Mouse (Mus musculus): ENCODE measurements at regions not wholly inside any gene's neighbourhood (a gene's known extent, or its start where the extent isn't known, plus 50 kb on each side); places are given as distances from the start of the nearest gene placed in this dataset.

- Histone ChIP-seq H3K27me3 (ENCODE audit: control insufficient read depth, insufficient read depth, low read length) (no peaks in the 10 kb centered on the region), H3K4me3 (ENCODE audit: low read depth, low read length) (no peak overlapping the region), H3K9me3 (ENCODE audit: control insufficient read depth, low read length) (no peaks in the 10 kb centered on the region), H3K27ac (ENCODE audit: low read depth, low read length) (no peak overlapping the region), H3K4me2 (replicated peaks; ENCODE audit: low read depth, low read length) (no peak overlapping the region), H3K36me3 (ENCODE audit: control insufficient read depth, insufficient read depth, low read length) (no peaks in the 10 kb centered on the region), H3K9ac (ENCODE audit: low read depth, low read length) (no peak overlapping the region), H3K4me1 (replicated peaks; ENCODE audit: control insufficient read depth, insufficient read depth, low read length) (no peaks in the 10 kb centered on the region)
- ATAC-seq (ENCODE audit: low FRiP score) (no peak), DNase-seq (ENCODE audit: low spot score) (no peak)
- 78% methylated on average over 3 of the region's 3 CpGs for WGBS
Measured at GRCm38 (mm10) chr7:75923951-75924467, 75.9 kb downstream of the Klhl25 start.

GRCm38 (mm10) chr7:75927537-75927936, 79.4 kb downstream of the Klhl25 start:
- no peak overlapping the region for H3K9ac ChIP-seq (ENCODE audit: low read depth, low read length)
- H3K27ac ChIP-seq (ENCODE audit: low read depth, low read length): no peak overlapping the region
- H3K4me3 ChIP-seq (ENCODE audit: low read depth, low read length): no peak overlapping the region
- H3K9me3 ChIP-seq (ENCODE audit: control insufficient read depth, low read length): 0 out of 2 replicates have a peak, but pooled peaks cover 4% of the 10 kb centered on the region
- ATAC-seq (ENCODE audit: low FRiP score) (peak; percentile 82), DNase-seq (ENCODE audit: low spot score) (peak; percentile 71)
- WGBS: 41% methylated on average over 4 of the region's 4 CpGs
- no peaks in the 10 kb centered on the region for H3K4me1 ChIP-seq (replicated peaks; ENCODE audit: control insufficient read depth, insufficient read depth, low read length)
- H3K4me2 ChIP-seq (replicated peaks; ENCODE audit: low read depth, low read length): no peak overlapping the region
- H3K36me3 ChIP-seq (ENCODE audit: control insufficient read depth, insufficient read depth, low read length): no peaks in the 10 kb centered on the region
- H3K27me3 ChIP-seq (ENCODE audit: control insufficient read depth, insufficient read depth, low read length): no peaks in the 10 kb centered on the region

DNA sequence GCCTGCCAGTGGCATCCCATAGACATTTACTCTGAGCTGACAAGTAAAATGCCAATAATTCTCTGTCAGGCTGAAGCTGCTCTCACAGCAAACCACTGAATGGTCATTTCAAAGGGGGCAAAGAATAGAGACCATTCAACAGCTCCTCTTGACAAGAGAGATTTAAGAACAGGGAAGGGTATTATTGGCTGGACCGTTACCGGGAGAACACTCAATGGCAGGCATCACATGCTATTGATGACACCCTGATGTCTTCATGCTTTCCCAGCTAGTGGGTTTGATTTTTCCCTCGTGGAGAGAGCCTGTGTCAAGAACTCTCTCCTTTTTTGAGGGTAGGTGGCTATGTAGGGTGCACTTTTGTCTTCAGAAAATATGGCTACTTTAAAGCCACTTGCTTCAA, 95.7 kb downstream of the Klhl25 start:
- H3K27ac ChIP-seq (ENCODE audit: low read depth, low read length): no peak overlapping the region
- ATAC-seq (ENCODE audit: low FRiP score): no peak
- no peaks in the 10 kb centered on the region for H3K9me3 ChIP-seq (ENCODE audit: control insufficient read depth, low read length)
- no peaks in the 10 kb centered on the region for H3K4me1 ChIP-seq (replicated peaks; ENCODE audit: control insufficient read depth, insufficient read depth, low read length)
- no peak overlapping the region for H3K4me2 ChIP-seq (replicated peaks; ENCODE audit: low read depth, low read length)
- H3K27me3 ChIP-seq (ENCODE audit: control insufficient read depth, insufficient read depth, low read length): no peaks in the 10 kb centered on the region
- WGBS: 25% methylated on average over 3 of the region's 3 CpGs
- H3K36me3 ChIP-seq (ENCODE audit: control insufficient read depth, insufficient read depth, low read length): no peaks in the 10 kb centered on the region
- no peak overlapping the region for H3K4me3 ChIP-seq (ENCODE audit: low read depth, low read length)
- H3K9ac ChIP-seq (ENCODE audit: low read depth, low read length): no peak overlapping the region
- DNase-seq (ENCODE audit: low spot score): no peak

DNA sequence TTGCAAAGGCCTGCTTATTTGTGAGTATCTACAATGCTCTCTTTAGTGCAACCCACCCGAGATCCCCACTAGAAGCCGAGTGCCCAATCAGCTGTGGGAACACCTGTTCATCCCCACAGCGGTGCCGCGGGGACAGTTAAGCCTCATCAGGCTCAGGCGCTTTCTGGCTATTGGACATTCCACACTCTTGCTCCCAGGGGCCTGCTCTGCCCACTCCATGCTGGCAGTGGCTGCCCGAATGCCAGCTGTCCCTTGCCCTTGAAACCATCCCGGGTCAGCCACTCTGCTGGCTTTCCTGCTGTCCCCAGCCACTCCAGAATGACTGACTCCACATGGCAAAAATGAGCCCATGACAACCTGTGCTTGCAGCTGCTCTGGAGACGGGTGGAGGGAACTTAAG, 107.6 kb downstream of the Klhl25 start:
- Histone ChIP-seq H3K9ac (ENCODE audit: low read depth, low read length) (no peak overlapping the region), H3K36me3 (ENCODE audit: control insufficient read depth, insufficient read depth, low read length) (no peaks in the 10 kb centered on the region), H3K9me3 (ENCODE audit: control insufficient read depth, low read length) (no peaks in the 10 kb centered on the region), H3K4me3 (ENCODE audit: low read depth, low read length) (no peak overlapping the region), H3K27ac (ENCODE audit: low read depth, low read length) (no peak overlapping the region), H3K4me1 (replicated peaks; ENCODE audit: control insufficient read depth, insufficient read depth, low read length) (no peaks in the 10 kb centered on the region), H3K27me3 (ENCODE audit: control insufficient read depth, insufficient read depth, low read length) (no peaks in the 10 kb centered on the region), H3K4me2 (replicated peaks; ENCODE audit: low read depth, low read length) (no peak overlapping the region)
- no peak for DNase-seq (ENCODE audit: low spot score)
- no peak for ATAC-seq (ENCODE audit: low FRiP score)
- 74% methylated on average over 9 of the region's 9 CpGs for WGBS

GRCm38 (mm10) chr7:75957366-75957765, 109.3 kb downstream of the Klhl25 start:
- no peak overlapping the region for H3K4me2 ChIP-seq (replicated peaks; ENCODE audit: low read depth, low read length)
- WGBS: 92% methylated on average over 5 of the region's 5 CpGs
- no peak for ATAC-seq (ENCODE audit: low FRiP score)
- no peaks in the 10 kb centered on the region for H3K9me3 ChIP-seq (ENCODE audit: control insufficient read depth, low read length)
- H3K4me1 ChIP-seq (replicated peaks; ENCODE audit: control insufficient read depth, insufficient read depth, low read length): no peaks in the 10 kb centered on the region
- no peak for DNase-seq (ENCODE audit: low spot score)
- H3K4me3 ChIP-seq (ENCODE audit: low read depth, low read length): no peak overlapping the region
- H3K9ac ChIP-seq (ENCODE audit: low read depth, low read length): no peak overlapping the region
- H3K27ac ChIP-seq (ENCODE audit: low read depth, low read length): no peak overlapping the region
- no peaks in the 10 kb centered on the region for H3K36me3 ChIP-seq (ENCODE audit: control insufficient read depth, insufficient read depth, low read length)
- no peaks in the 10 kb centered on the region for H3K27me3 ChIP-seq (ENCODE audit: control insufficient read depth, insufficient read depth, low read length)

DNA sequence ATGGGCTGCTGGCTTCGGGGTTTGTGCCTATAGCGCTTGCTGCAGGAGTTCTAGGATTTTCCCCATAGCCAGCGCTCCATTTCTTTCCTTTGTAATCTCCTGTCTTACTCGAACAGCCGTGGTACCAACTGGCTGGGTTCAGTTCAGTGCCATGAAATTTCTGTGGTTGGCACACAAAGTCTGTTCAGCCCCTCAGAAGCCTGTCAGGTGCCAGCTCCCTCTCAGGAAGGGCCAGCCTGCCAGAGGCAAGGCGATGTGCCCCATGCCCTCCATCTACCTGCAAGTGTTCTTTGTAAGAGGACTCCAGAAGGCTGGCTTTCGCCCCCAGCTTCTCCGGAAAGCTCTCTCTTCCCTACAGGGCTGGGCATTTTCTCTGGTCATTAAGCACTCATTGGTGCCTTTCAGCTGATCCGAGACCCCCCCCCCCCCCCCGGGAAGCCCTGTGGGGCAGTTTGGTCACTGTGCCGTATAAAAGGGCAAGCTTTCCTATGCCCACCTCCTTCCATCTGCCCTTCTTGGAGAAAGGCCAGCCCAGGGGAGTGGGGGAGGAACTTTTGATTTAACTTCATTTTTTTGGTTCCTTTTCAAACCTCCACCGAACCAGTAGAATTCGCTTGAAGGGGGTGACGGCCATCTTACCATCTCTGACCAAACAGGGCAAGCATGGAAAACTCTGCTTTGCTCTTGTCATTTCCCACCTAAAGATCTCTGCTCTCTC, 112.0 kb downstream of the Klhl25 start:
- ATAC-seq (ENCODE audit: low FRiP score) (no peak), DNase-seq (ENCODE audit: low spot score) (no peak)
- no peak overlapping the region for H3K9ac ChIP-seq (ENCODE audit: low read depth, low read length)
- no peaks in the 10 kb centered on the region for H3K4me1 ChIP-seq (replicated peaks; ENCODE audit: control insufficient read depth, insufficient read depth, low read length)
- 92% methylated on average over 14 of the region's 14 CpGs for WGBS
- no peak overlapping the region for H3K4me2 ChIP-seq (replicated peaks; ENCODE audit: low read depth, low read length)
- no peaks in the 10 kb centered on the region for H3K9me3 ChIP-seq (ENCODE audit: control insufficient read depth, low read length)
- no peaks in the 10 kb centered on the region for H3K36me3 ChIP-seq (ENCODE audit: control insufficient read depth, insufficient read depth, low read length)
- no peak overlapping the region for H3K27ac ChIP-seq (ENCODE audit: low read depth, low read length)
- H3K27me3 ChIP-seq (ENCODE audit: control insufficient read depth, insufficient read depth, low read length): no peaks in the 10 kb centered on the region
- no peak overlapping the region for H3K4me3 ChIP-seq (ENCODE audit: low read depth, low read length)

GRCm38 (mm10) chr7:75968177-75968576, 120.1 kb downstream of the Klhl25 start:
- H3K4me1 ChIP-seq (replicated peaks; ENCODE audit: control insufficient read depth, insufficient read depth, low read length): no peaks in the 10 kb centered on the region
- no peak overlapping the region for H3K27ac ChIP-seq (ENCODE audit: low read depth, low read length)
- no peak overlapping the region for H3K4me3 ChIP-seq (ENCODE audit: low read depth, low read length)
- no peaks in the 10 kb centered on the region for H3K36me3 ChIP-seq (ENCODE audit: control insufficient read depth, insufficient read depth, low read length)
- WGBS: 95% methylated on average over 5 of the region's 5 CpGs
- H3K4me2 ChIP-seq (replicated peaks; ENCODE audit: low read depth, low read length): no peak overlapping the region
- H3K9me3 ChIP-seq (ENCODE audit: control insufficient read depth, low read length): no peaks in the 10 kb centered on the region
- DNase-seq (ENCODE audit: low spot score) (no peak), ATAC-seq (ENCODE audit: low FRiP score) (no peak)
- no peaks in the 10 kb centered on the region for H3K27me3 ChIP-seq (ENCODE audit: control insufficient read depth, insufficient read depth, low read length)
- no peak overlapping the region for H3K9ac ChIP-seq (ENCODE audit: low read depth, low read length)

GRCm38 (mm10) chr7:75970914-75971313, 122.8 kb downstream of the Klhl25 start:
- Histone ChIP-seq H3K9ac (ENCODE audit: low read depth, low read length) (no peak overlapping the region), H3K9me3 (ENCODE audit: control insufficient read depth, low read length) (no peaks in the 10 kb centered on the region), H3K4me3 (ENCODE audit: low read depth, low read length) (no peak overlapping the region), H3K36me3 (ENCODE audit: control insufficient read depth, insufficient read depth, low read length) (no peaks in the 10 kb centered on the region), H3K4me2 (replicated peaks; ENCODE audit: low read depth, low read length) (no peak overlapping the region), H3K4me1 (replicated peaks; ENCODE audit: control insufficient read depth, insufficient read depth, low read length) (no peaks in the 10 kb centered on the region), H3K27me3 (ENCODE audit: control insufficient read depth, insufficient read depth, low read length) (no peaks in the 10 kb centered on the region), H3K27ac (ENCODE audit: low read depth, low read length) (no peak overlapping the region)
- ATAC-seq (ENCODE audit: low FRiP score): no peak
- no peak for DNase-seq (ENCODE audit: low spot score)
- WGBS: 84% methylated on average over 7 of the region's 7 CpGs

DNA sequence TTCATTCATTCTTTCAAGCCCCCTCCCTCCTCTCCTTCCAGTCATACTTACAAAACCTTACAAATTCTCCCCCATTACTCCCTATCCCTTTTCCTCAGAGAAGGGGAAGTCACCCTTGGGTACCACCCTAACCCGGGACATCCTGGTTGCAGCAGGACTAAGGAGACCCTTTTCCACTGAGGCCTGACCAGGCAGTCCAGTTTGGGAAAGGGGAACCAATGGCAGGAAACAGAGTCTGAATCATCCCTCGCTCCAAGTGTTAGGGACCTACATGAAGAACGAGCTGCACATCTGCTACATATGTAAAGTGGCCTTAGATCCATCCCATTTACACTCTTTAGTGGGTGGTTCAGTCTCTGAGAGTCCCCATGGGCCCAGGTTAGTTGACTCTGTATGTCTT, 123.6 kb downstream of the Klhl25 start:
- H3K9me3 ChIP-seq (ENCODE audit: control insufficient read depth, low read length): no peaks in the 10 kb centered on the region
- ATAC-seq (ENCODE audit: low FRiP score) (no peak), DNase-seq (ENCODE audit: low spot score) (no peak)
- H3K4me1 ChIP-seq (replicated peaks; ENCODE audit: control insufficient read depth, insufficient read depth, low read length): no peaks in the 10 kb centered on the region
- H3K4me2 ChIP-seq (replicated peaks; ENCODE audit: low read depth, low read length): no peak overlapping the region
- H3K27ac ChIP-seq (ENCODE audit: low read depth, low read length): no peak overlapping the region
- H3K36me3 ChIP-seq (ENCODE audit: control insufficient read depth, insufficient read depth, low read length): no peaks in the 10 kb centered on the region
- no peak overlapping the region for H3K9ac ChIP-seq (ENCODE audit: low read depth, low read length)
- no peaks in the 10 kb centered on the region for H3K27me3 ChIP-seq (ENCODE audit: control insufficient read depth, insufficient read depth, low read length)
- WGBS: 89% methylated on average over 3 of the region's 3 CpGs
- H3K4me3 ChIP-seq (ENCODE audit: low read depth, low read length): no peak overlapping the region
